Mouse (Mus musculus) liver, postnatal 0 days (tissue): ENCODE measurements around the gene Igsf3. TPM values are rescaled to one million over a fixed set of nuclear protein-coding genes. Genes with fewer than 3 reads are reported as not detected.

Source experiments
- ATAC-seq: fragments of 200-750 bp; cut with Nextera tagmentation; 2 replicates; pipeline ENCODE4 v1.8.0; 2017; ENCODE audit warnings: mild to moderate bottlenecking, moderate library complexity
- DNase-seq: peaks from one replicate; pipeline ENCODE4 v3.0.0-alpha.2; 2016
- H3K27ac ChIP-seq: fragments of 300-500 bp; sonication (generic); 2 replicates; pipeline ENCODE4 v1.5.1; 2014; ENCODE audit warnings: antibody characterized with exemption, moderate library complexity, mild to moderate bottlenecking, low read depth
- H3K27me3 ChIP-seq: fragments of 300-500 bp; sonication (generic); 2 replicates; pipeline ENCODE4 v1.6.1; 2014; ENCODE audit warnings: low read length, control low read depth, mixed read lengths; ENCODE audit not compliant: insufficient read depth
- H3K36me3 ChIP-seq: fragments of 300-500 bp; sonication (generic); replicated peaks from 2 replicates; pipeline ENCODE4 v1.6.1; 2014; ENCODE audit warnings: mild to moderate bottlenecking, control low read depth, low read length, moderate library complexity, mixed read lengths; ENCODE audit not compliant: insufficient read depth
- H3K4me1 ChIP-seq: fragments of 300-500 bp; sonication (generic); 2 replicates; pipeline ENCODE4 v1.6.1; 2014; ENCODE audit warnings: antibody characterized with exemption, mild to moderate bottlenecking, control low read depth; ENCODE audit not compliant: insufficient read depth
- H3K4me2 ChIP-seq: fragments of 300-500 bp; sonication (generic); 2 replicates; pipeline ENCODE4 v1.6.1; 2014; ENCODE audit warnings: low read depth, mild to moderate bottlenecking, low read length, moderate library complexity, mixed read lengths
- H3K4me3 ChIP-seq: fragments of 300-500 bp; sonication (generic); 2 replicates; pipeline ENCODE4 v1.5.1; 2014; ENCODE audit warnings: low read depth, low read length
- H3K9ac ChIP-seq: fragments of 300-500 bp; sonication (generic); replicated peaks from 2 replicates; pipeline ENCODE4 v1.6.1; 2014; ENCODE audit warnings: mild to moderate bottlenecking, moderate library complexity
- H3K9me3 ChIP-seq: fragments of 300-500 bp; sonication (generic); 2 replicates; pipeline ENCODE4 v1.6.1; 2016; ENCODE audit warnings: mild to moderate bottlenecking, control low read depth, low read length, mixed read lengths
- CTCF ChIP-seq: sonication (generic); IDR thresholded peaks from 2 replicates; pipeline ENCODE4 v1.5.1; 2016; ENCODE audit warnings: antibody characterized with exemption, low read depth
- EP300 ChIP-seq: IDR thresholded peaks from 2 replicates; pipeline ENCODE4 v1.6.1; 2016; ENCODE audit warnings: antibody characterized with exemption, low read depth, mild to moderate bottlenecking
- WGBS: fragments of 180-500 bp; shearing (Covaris S2); extraction: QIAGEN DNeasy Blood & Tissue Kit; methylation state at CpG from one replicate; pipeline ENCODE4 v1.1.7; 2014; ENCODE audit not compliant: insufficient replicate concordance; 5-methylcytosine and 5-hydroxymethylcytosine counted together
- polyA plus RNA-seq: library from polyadenylated mRNA; unstranded; fragments of >200 nt; fragmentation: Nextera tagmentation; extraction: Ambion mirVana; gene quantifications from 2 replicates; pipeline ENCODE4 v1.2.1, GENCODE M21; 2015

The Igsf3 gene
- polyA plus RNA-seq, 1 experiment from 2014 or later = 1.7 TPM

GRCm38 (mm10) chr3:101435672-101436071, 58.8 kb downstream of the Igsf3 start:
- no peak overlapping the region for H3K27ac ChIP-seq
- WGBS = 82% methylated on average over 8 of the region's 8 CpGs
- ATAC-seq (no peak), DNase-seq (no peak)
- no peak overlapping the region for H3K4me3 ChIP-seq
- no peak overlapping the region for H3K4me2 ChIP-seq
- no peaks in the 10 kb centered on the region for H3K36me3 ChIP-seq
- TF ChIP-seq EP300 (no peak), CTCF (no peak)
- H3K4me1 ChIP-seq = no peaks in the 10 kb centered on the region
- no peaks in the 10 kb centered on the region for H3K9me3 ChIP-seq
- H3K27me3 ChIP-seq = no peaks in the 10 kb centered on the region
- H3K9ac ChIP-seq = no peak overlapping the region

GRCm38 (mm10) chr3:101436469-101436868, 59.6 kb downstream of the Igsf3 start:
- no peak overlapping the region for H3K27ac ChIP-seq
- 42% methylated on average over 4 of the region's 4 CpGs for WGBS
- TF ChIP-seq CTCF = no peak
- no peak for TF ChIP-seq EP300

DNA sequence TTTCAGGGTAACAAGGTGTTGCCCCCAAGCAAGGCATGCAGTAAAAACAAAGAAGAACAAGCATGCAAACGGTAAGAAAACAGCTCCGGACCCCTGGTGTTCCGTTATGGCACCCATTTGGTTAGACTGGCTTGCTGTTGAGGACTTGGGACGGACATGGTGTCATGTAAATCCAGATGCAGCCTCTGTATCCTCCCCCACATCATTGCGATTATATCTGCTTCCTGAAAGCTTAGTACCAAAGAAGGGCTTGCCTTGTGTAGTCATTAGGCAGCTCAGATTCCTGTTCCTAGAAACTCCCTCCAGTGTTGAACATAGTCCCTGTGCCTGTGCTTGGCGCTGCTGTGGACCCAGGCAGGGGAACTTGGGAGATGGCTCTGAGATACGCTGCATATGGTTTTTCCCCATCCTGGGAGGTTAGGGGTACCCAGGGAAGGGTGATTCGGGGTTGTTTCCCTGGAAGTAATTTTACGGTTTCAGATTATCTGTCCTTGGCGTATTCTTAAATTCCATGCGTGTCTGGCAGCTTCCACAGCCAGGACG, 60.2 kb downstream of the Igsf3 start:
- DNase-seq = no peak
- no peak overlapping the region for H3K27ac ChIP-seq

More at GRCm38 (mm10) chr3:101436469-101436868, 59.6 kb downstream of the Igsf3 start:
- H3K4me1 ChIP-seq = no peaks in the 10 kb centered on the region
- no peak overlapping the region for H3K4me3 ChIP-seq
- no peak overlapping the region for H3K4me2 ChIP-seq
- no peak overlapping the region for H3K9ac ChIP-seq
- no peak for DNase-seq
- H3K27me3 ChIP-seq = no peaks in the 10 kb centered on the region
- no peaks in the 10 kb centered on the region for H3K9me3 ChIP-seq
- no peaks in the 10 kb centered on the region for H3K36me3 ChIP-seq
- ATAC-seq = no peak

DNA sequence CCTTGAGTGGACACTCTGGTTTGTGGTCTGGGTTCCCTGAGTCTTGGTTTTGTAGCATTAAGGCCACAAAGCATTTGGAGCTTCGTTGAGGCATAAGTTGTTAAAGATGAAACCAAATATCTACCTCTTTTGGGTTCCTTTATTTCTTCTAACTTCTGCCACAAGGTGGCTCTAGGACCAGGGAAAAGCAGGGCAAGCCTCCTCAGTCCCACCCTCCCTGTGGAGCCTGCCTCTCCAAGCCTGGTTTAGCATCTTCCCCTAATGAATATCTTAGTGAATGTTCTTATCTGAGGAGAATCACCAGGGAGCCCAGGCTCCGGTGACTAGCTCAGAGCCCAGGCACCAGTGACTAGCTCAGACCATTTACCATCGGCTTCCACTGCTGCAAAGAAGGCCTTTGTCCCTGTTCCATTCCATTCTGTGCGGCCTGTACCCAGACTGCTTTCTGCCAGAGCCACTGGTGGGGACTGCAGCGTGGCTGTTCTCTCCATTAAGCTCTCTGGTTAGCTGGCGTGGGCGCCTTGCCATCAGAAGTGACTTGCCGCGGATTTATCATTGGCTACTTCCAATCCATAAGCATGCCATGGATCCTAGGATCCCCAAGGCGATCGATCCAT, 66.5 kb downstream of the Igsf3 start:
- H3K27ac ChIP-seq = no peak overlapping the region
- no peaks in the 10 kb centered on the region for H3K9me3 ChIP-seq
- H3K4me1 ChIP-seq = no peaks in the 10 kb centered on the region
- DNase-seq = no peak
- 72% methylated on average over 11 of the region's 11 CpGs for WGBS
- no peak overlapping the region for H3K9ac ChIP-seq
- no peak for TF ChIP-seq EP300
- TF ChIP-seq CTCF = peak; percentile 32
- H3K36me3 ChIP-seq = no peaks in the 10 kb centered on the region
- H3K4me2 ChIP-seq = no peak overlapping the region
- no peak for ATAC-seq
- no peak overlapping the region for H3K4me3 ChIP-seq
- no peaks in the 10 kb centered on the region for H3K27me3 ChIP-seq

More for the DNA sequence above, 60.2 kb downstream of the Igsf3 start:
- Histone ChIP-seq H3K4me2 (no peak overlapping the region), H3K4me3 (no peak overlapping the region), H3K36me3 (no peaks in the 10 kb centered on the region), H3K9me3 (no peaks in the 10 kb centered on the region), H3K27me3 (no peaks in the 10 kb centered on the region), H3K4me1 (no peaks in the 10 kb centered on the region), H3K9ac (no peak overlapping the region)
- TF ChIP-seq EP300 (no peak), CTCF (no peak)
- ATAC-seq = no peak
- WGBS = 83% methylated on average over 12 of the region's 12 CpGs

GRCm38 (mm10) chr3:101444437-101444836, 67.6 kb downstream of the Igsf3 start:
- no peak overlapping the region for H3K27ac ChIP-seq
- DNase-seq = no peak
- ATAC-seq = no peak
- TF ChIP-seq EP300 (no peak), CTCF (no peak)
- H3K36me3 ChIP-seq = no peaks in the 10 kb centered on the region
- no peaks in the 10 kb centered on the region for H3K27me3 ChIP-seq
- WGBS = 73% methylated on average over 8 of the region's 8 CpGs
- H3K4me1 ChIP-seq = no peaks in the 10 kb centered on the region
- H3K9me3 ChIP-seq = no peaks in the 10 kb centered on the region
- no peak overlapping the region for H3K4me3 ChIP-seq
- H3K4me2 ChIP-seq = no peak overlapping the region
- H3K9ac ChIP-seq = no peak overlapping the region

DNA sequence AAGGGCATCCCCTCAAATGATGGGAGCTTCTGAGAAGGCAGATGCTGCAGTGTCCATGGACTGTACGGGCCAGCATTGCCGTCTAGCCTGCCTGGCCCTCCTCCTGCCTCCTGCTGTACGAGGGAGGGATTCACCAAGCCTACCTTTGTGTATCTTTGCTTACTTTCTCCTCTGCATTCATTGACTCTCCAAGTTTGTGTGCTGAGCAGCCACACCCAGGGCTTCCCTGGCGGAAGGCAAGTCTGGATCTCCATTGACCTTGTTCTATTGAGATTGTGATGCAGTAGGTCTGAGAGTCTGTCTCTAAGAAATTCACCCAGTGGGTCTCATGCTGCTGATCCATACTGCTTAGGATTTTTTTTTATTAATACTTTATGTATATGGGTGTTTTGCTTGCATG, 70.4 kb downstream of the Igsf3 start:
- Histone ChIP-seq H3K4me3 (no peak overlapping the region), H3K9me3 (no peaks in the 10 kb centered on the region), H3K36me3 (no peaks in the 10 kb centered on the region), H3K4me1 (no peaks in the 10 kb centered on the region), H3K27ac (no peak overlapping the region), H3K9ac (no peak overlapping the region), H3K27me3 (no peaks in the 10 kb centered on the region), H3K4me2 (no peak overlapping the region)
- DNase-seq = no peak
- WGBS = 75% methylated on average over 4 of the region's 4 CpGs
- no peak for TF ChIP-seq CTCF
- no peak for TF ChIP-seq EP300
- no peak for ATAC-seq
